Mouse (Mus musculus) heart, postnatal 36 days (tissue): ENCODE data around the gene Gm14401. TPM values are rescaled to one million over a fixed set of nuclear protein-coding genes. Genes with fewer than 3 reads are reported as not detected.
"Not testable (repeated sequence)": the region's sequence is repeated elsewhere in the genome, so short reads cannot be mapped to it uniquely, and the experiment has no call there.

ENCODE experiments used
- DNase-seq, 2 experiments: peaks; one replicate each; pipeline ENCODE4 v3.0.0; 2021 to 2022
- intact Hi-C: fragments of 180-260 bp; cut with DNase I; formaldehyde crosslinking; loops from one replicate; pipeline ENCODE4 v1.15.1; 2025
- total RNA-seq, 2 experiments: library from RNA; stranded (reverse); gene quantifications; 2 replicates each; pipeline ENCODE4 v1.2.3; 2021

The Gm14401 gene
- total RNA-seq = under 1 TPM; 0.67 to 0.95 TPM

GRCm38 (mm10) chr2:177073432-177074423 lies at the start of gene Gm14401:
Gene Gm14401, plus strand, starts transcription at chr2:177074320.
- DNase-seq, intact Hi-C loops: not testable (repeated sequence)

GRCm38 (mm10) chr2:177072807-177073206 lies 1.3 kb upstream of the Gm14401 start:
- DNase-seq, intact Hi-C loops: not testable (repeated sequence)

GRCm38 (mm10) chr2:177075015-177075414 lies 895 bp downstream of the Gm14401 start:
- DNase-seq, intact Hi-C loops: not testable (repeated sequence)

- DNase-seq, intact Hi-C loops: not testable (repeated sequence)
Observed at GRCm38 (mm10) chr2:177079866-177080265, 5.7 kb downstream of the Gm14401 start.

- intact Hi-C loops, DNase-seq: not testable (repeated sequence)
Observed at GRCm38 (mm10) chr2:177109086-177109485, 35.0 kb downstream of the Gm14401 start.

- intact Hi-C loops = not testable (repeated sequence)
Observed at GRCm38 (mm10) chr2:177129097-177129496, 55.0 kb downstream of the Gm14401 start.

More at GRCm38 (mm10) chr2:177129097-177129496, 55.0 kb downstream of the Gm14401 start:
- not testable (repeated sequence) for DNase-seq

Other genes with a start within 250 kb of the Gm14401 start
- not detected for gene Gm14408, start 243.2 kb upstream of the Gm14401 start, total RNA-seq
- 1 to 10 TPM; 2.7 to 3.5 TPM for gene Gm14296, start 146.5 kb upstream of the Gm14401 start, total RNA-seq
- 10 to 100 TPM; 50.6 to 70.4 TPM for gene Gm14419, start 73.4 kb upstream of the Gm14401 start, total RNA-seq
- gene Gm14410, start 132.1 kb downstream of the Gm14401 start, total RNA-seq = 10 to 100 TPM; 27.5 to 31.7 TPM
- gene Gm14409, start 192.7 kb downstream of the Gm14401 start, total RNA-seq = 1 to 10 TPM in 1 of 2 experiments, under 1 TPM in 1; 0.49 to 1.0 TPM
- gene Gm14412, start 250.0 kb downstream of the Gm14401 start, total RNA-seq = 1 to 10 TPM in 1 of 2 experiments, under 1 TPM in 1; 0.47 to 1.1 TPM